Mouse (Mus musculus) urinary bladder, postnatal 0 days (tissue): ENCODE measurements around the gene Tas2r120. TPM values are rescaled to one million over a fixed set of nuclear protein-coding genes. Genes with fewer than 3 reads are reported as not detected.

Source experiments
- polyA plus RNA-seq: library from polyadenylated mRNA; unstranded; fragments of >200 nt; fragmentation: Nextera tagmentation; extraction: Ambion mirVana; gene quantifications from 2 replicates; pipeline ENCODE4 v1.2.1, GENCODE M21; 2015

The Tas2r120 gene
- polyA plus RNA-seq: not detected in 2 replicates

DNA sequence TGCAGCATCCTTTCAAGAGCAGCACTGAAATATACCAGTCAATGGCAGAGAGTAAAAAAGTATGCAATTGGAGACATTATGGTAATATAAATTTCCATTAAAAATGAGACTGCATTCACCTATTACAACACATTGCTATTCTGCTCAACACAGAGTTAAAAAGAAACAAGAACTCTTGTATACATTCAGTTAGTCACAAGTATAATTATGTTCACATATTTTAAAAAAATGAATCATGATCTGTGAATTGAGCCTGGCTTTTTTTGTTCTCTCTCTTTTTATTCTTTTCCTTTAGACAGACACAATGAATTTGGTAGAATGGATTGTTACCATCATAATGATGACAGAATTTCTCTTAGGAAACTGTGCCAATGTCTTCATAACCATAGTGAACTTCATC lies at the start of gene Tas2r120:
Tas2r120 (plus strand) TSS at position 301 of the 400 bp plus-strand sequence.

DNA sequence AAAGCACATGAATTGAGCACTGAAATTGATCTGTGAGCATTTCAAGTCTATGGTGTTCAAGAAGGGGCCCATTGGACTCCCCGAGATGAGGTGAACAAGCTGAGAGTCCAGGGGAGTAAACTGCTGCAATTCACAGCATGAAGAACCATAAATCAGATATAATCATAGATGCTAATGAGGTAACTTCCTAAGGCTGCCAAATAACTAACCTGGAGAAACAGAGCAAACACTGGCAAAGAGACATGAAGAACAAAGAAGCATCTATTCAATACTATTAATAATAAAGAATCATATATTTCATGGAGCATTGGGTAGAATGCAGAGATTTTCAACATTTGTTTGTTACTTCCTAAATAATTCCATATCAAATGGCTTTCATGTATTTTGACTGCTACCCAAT lies 5.3 kb upstream of the Tas2r120 start, which contains the start of gene A630073D07Rik:
A630073D07Rik (minus strand) TSS at position 101 of the 400 bp plus-strand sequence.

GRCm38 (mm10) chr6:132700907-132701306 lies 44.2 kb downstream of the Tas2r120 start, which contains the start of gene Tas2r121:
TSS of gene Tas2r121 (minus strand) at chr6:132701007.

Other genes with a start within 250 kb of the Tas2r120 start
- gene Prh1, start 87.1 kb upstream of the Tas2r120 start, polyA plus RNA-seq: not detected in 2 replicates
- gene Prp2, start 61.0 kb upstream of the Tas2r120 start, polyA plus RNA-seq: not detected in 2 replicates
- gene A630073D07Rik, start 5.4 kb upstream of the Tas2r120 start, polyA plus RNA-seq: not detected in 2 replicates
- gene Tas2r121, start 44.1 kb downstream of the Tas2r120 start, polyA plus RNA-seq: not detected in 2 replicates
- not detected in 2 replicates for gene Tas2r122, start 55.0 kb downstream of the Tas2r120 start, polyA plus RNA-seq
- not detected in 2 replicates for gene Tas2r115, start 81.1 kb downstream of the Tas2r120 start, polyA plus RNA-seq
- gene Tas2r124, start 97.8 kb downstream of the Tas2r120 start, polyA plus RNA-seq: not detected in 2 replicates
- not detected in 2 replicates for gene Tas2r102, start 105.2 kb downstream of the Tas2r120 start, polyA plus RNA-seq
- gene Tas2r136, start 121.2 kb downstream of the Tas2r120 start, polyA plus RNA-seq: not detected in 2 replicates
- not detected in 2 replicates for gene Tas2r117, start 145.9 kb downstream of the Tas2r120 start, polyA plus RNA-seq
- gene Tas2r123, start 190.2 kb downstream of the Tas2r120 start, polyA plus RNA-seq: not detected in 2 replicates
- gene Tas2r116, start 198.5 kb downstream of the Tas2r120 start, polyA plus RNA-seq: not detected in 2 replicates
- not detected in 2 replicates for gene Tas2r110, start 211.1 kb downstream of the Tas2r120 start, polyA plus RNA-seq
- not detected in 2 replicates for gene Tas2r113, start 236.1 kb downstream of the Tas2r120 start, polyA plus RNA-seq